Mouse (Mus musculus) hindbrain, embryonic 16.5 days (tissue): ENCODE data around the gene Tsc22d4. TPM values are rescaled to one million over a fixed set of nuclear protein-coding genes. Genes with fewer than 3 reads are reported as not detected.
"Not testable (repeated sequence)": the region's sequence is repeated elsewhere in the genome, so short reads cannot be mapped to it uniquely, and the experiment has no call there.

Experiments used
- ATAC-seq: fragments of 200-750 bp; cut with Nextera tagmentation; 2 replicates; pipeline ENCODE4 v1.8.0; 2017; ENCODE audit warnings: moderate TSS enrichment, moderate library complexity
- H3K27ac ChIP-seq: fragments of 300-500 bp; sonication (generic); 2 replicates; pipeline ENCODE4 v1.5.1; 2014; ENCODE audit warnings: low read depth, mild to moderate bottlenecking, control low read depth, low read length, moderate library complexity
- H3K27me3 ChIP-seq: fragments of 300-500 bp; sonication (generic); replicated peaks from 2 replicates; pipeline ENCODE4 v1.6.1; 2014; ENCODE audit warnings: low read length; ENCODE audit not compliant: control insufficient read depth, insufficient read depth
- H3K36me3 ChIP-seq: fragments of 300-500 bp; sonication (generic); 2 replicates; pipeline ENCODE4 v1.6.1; 2014; ENCODE audit warnings: mild to moderate bottlenecking, low read length, moderate library complexity, mixed read lengths; ENCODE audit not compliant: control insufficient read depth, insufficient read depth
- H3K4me1 ChIP-seq: fragments of 300-500 bp; sonication (generic); 2 replicates; pipeline ENCODE4 v1.6.1; 2014; ENCODE audit warnings: low read depth, low read length; ENCODE audit not compliant: control insufficient read depth, insufficient read depth
- H3K4me2 ChIP-seq: fragments of 300-500 bp; sonication (generic); 2 replicates; pipeline ENCODE4 v1.6.1; 2014; ENCODE audit warnings: mild to moderate bottlenecking, low read length, control low read depth, moderate library complexity
- H3K4me3 ChIP-seq: fragments of 300-500 bp; sonication (generic); 2 replicates; pipeline ENCODE4 v1.5.1; 2014; ENCODE audit warnings: mild to moderate bottlenecking, low read length, control low read depth, moderate library complexity
- H3K9ac ChIP-seq: fragments of 300-500 bp; sonication (generic); 2 replicates; pipeline ENCODE4 v1.6.1; 2014; ENCODE audit warnings: low read depth, mild to moderate bottlenecking, control low read depth, low read length, moderate library complexity
- H3K9me3 ChIP-seq: fragments of 300-500 bp; sonication (generic); 2 replicates; pipeline ENCODE4 v1.6.1; 2014; ENCODE audit warnings: mild to moderate bottlenecking, low read length, moderate library complexity; ENCODE audit not compliant: control insufficient read depth
- WGBS: fragments of 180-500 bp; shearing (Covaris S2); extraction: QIAGEN DNeasy Blood & Tissue Kit; methylation state at CpG from one replicate; pipeline ENCODE4 v1.1.7; 2014; 5-methylcytosine and 5-hydroxymethylcytosine counted together
- polyA plus RNA-seq: library from polyadenylated mRNA; unstranded; fragments of >200 nt; fragmentation: Nextera tagmentation; extraction: Ambion mirVana; gene quantifications from 2 replicates; pipeline ENCODE4 v1.2.1, GENCODE M21; 2015

Gene Tsc22d4
- polyA plus RNA-seq, 1 experiment from 2014 or later: 150 TPM

DNA sequence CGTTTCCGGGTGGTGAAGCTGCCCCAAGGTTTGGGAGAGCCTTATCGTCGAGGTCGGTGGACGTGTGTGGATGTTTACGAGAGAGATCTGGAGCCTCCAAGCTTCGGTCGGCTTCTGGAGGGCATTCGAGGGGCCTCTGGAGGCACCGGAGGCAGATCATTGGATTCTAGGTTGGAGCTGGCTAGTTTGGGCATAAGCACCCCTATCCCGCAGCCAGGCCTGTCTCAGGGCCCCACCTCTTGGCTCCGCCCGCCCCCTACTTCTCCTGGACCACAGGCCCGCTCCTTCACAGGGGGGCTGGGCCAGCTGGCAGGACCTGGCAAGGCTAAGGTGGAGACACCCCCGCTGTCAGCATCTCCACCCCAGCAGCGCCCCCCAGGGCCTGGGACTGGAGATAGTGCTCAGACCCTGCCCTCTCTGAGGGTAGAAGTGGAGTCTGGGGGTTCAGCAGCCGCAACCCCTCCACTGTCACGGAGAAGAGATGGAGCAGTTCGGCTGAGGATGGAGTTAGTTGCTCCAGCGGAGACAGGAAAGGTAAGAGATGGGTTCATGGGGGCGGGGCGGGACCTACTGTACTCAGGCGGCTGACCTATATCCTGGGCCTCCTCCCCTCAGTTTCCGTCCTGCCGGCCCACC lies 1.9 kb downstream of the Tsc22d4 start:
- 0 out of 2 replicates have a peak, but pooled peaks cover 3% of the 10 kb centered on the region for H3K36me3 ChIP-seq
- no peaks in the 10 kb centered on the region for H3K9me3 ChIP-seq
- ATAC-seq: 0 out of 2 replicates have a peak, but pooled peaks have one; percentile 29
- H3K4me1 ChIP-seq: peaks cover 29% of the 10 kb centered on the region
- 6% methylated on average over 26 of the region's 26 CpGs for WGBS
- H3K4me2 ChIP-seq: peak overlapping the region; percentile 96
- peak overlapping the region; percentile 75 for H3K9ac ChIP-seq
- peak overlapping the region; percentile 51 for H3K4me3 ChIP-seq
- no peaks in the 10 kb centered on the region for H3K27me3 ChIP-seq
- H3K27ac ChIP-seq: peak overlapping the region; percentile 88

DNA sequence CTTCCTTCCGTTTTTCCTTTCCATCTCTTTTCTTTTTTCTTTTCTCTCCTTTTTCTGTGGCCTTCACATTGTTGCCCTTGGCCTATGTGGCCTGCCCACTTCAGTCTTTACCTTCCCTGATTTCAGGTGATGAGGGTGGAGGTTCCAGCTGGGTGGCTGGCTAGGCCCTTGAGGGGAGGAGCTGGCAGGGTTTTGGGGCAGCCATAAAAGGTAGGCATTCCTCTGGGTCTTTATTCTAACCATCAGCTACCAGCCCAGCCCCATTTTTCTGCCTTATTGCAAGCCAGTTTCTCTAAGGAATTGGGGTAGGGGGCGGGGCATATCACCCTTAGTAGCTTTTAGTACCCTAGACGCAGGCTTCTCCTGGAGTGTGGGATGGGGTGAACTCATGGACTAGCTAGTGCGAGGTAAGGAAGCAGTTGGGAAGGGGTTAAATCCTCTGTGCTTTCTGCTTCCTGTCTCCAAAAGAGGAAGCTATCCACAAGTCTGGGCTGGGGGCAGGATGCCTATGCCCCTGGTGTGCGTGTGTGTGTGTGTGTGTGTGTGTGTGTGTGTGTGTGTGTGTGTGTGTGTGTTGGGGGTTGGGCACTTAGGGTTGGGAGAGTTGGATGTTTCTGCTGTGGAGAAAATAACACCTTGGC lies 2.7 kb downstream of the Tsc22d4 start:
- Histone ChIP-seq H3K27ac (0 out of 2 replicates have a peak overlapping the region, but pooled peaks have one; percentile 30), H3K4me1 (peaks cover 29% of the 10 kb centered on the region), H3K4me3 (peak overlapping the region; percentile 51), H3K4me2 (peak overlapping the region; percentile 96), H3K27me3 (no peaks in the 10 kb centered on the region), H3K9ac (peak overlapping the region; percentile 39), H3K9me3 (no peaks in the 10 kb centered on the region), H3K36me3 (0 out of 2 replicates have a peak, but pooled peaks cover 3% of the 10 kb centered on the region)
- WGBS: 32% methylated on average over 5 of the region's 5 CpGs
- ATAC-seq: no peak

DNA sequence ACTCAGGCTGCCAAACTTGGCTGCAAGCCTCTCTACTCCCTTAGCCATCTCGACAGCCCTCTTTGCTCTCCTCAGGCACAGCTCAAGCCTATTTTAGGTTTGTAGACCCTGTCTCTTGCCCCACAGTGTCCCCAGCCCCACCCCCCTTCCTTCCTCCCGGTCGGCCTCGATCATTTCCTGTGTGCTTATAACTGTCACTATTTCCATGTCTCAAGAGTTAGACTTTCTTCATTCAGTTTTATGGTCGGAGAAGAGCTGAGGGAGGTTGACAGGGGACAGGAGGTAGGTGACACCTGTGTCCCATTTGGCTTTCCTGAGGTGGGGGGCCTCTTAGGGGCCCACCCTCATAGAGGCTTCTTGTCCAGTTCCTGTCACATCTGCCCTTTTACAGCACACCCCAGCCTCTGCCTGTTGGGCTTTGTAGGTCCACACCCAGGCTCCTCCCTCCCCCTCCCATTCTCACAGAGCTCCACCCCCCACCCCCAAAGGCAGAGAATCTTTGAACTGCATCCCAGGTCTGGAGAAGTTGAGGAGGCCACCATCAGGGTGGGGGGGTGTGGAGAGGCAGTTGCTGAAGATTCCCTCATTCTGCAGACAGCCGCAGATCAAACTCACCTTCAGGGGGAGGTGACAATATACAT lies 3.8 kb downstream of the Tsc22d4 start:
- ATAC-seq: no peak
- 0 out of 2 replicates have a peak, but pooled peaks cover 3% of the 10 kb centered on the region for H3K36me3 ChIP-seq
- no peak overlapping the region for H3K9ac ChIP-seq
- peak overlapping the region; percentile 96; the same call in 1 of the 2 replicates for H3K4me2 ChIP-seq
- no peaks in the 10 kb centered on the region for H3K27me3 ChIP-seq
- peaks cover 29% of the 10 kb centered on the region for H3K4me1 ChIP-seq
- no peak overlapping the region for H3K4me3 ChIP-seq
- WGBS: 83% methylated on average over 6 of the region's 6 CpGs
- H3K27ac ChIP-seq: no peak overlapping the region
- H3K9me3 ChIP-seq: no peaks in the 10 kb centered on the region

DNA sequence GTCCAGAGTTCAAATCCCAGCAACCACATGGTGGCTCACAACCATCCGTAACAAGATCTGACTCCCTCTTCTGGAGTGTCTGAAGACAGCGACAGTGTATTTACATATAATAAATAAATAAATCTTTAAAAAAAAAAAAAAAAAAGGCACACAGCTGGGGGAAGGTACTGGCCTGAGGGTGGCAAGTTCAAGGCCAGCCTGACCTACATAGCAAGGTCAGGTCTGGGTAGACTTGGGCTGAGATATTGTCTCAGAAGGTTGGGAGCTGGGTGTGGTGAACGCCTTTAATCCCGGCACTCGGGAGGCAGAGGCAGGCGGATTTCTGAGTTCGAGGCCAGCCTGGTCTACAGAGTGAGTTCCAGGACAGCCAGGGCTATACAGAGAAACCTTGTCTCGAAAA lies 4.7 kb downstream of the Tsc22d4 start:
- not testable (repeated sequence) for H3K9me3 ChIP-seq, H3K9ac ChIP-seq, H3K27me3 ChIP-seq, ATAC-seq, H3K27ac ChIP-seq, H3K4me2 ChIP-seq, H3K36me3 ChIP-seq, H3K4me3 ChIP-seq
- WGBS: 85% methylated on average over 7 of the region's 8 CpGs
- H3K4me1 ChIP-seq: peaks cover 29% of the 10 kb centered on the region

DNA sequence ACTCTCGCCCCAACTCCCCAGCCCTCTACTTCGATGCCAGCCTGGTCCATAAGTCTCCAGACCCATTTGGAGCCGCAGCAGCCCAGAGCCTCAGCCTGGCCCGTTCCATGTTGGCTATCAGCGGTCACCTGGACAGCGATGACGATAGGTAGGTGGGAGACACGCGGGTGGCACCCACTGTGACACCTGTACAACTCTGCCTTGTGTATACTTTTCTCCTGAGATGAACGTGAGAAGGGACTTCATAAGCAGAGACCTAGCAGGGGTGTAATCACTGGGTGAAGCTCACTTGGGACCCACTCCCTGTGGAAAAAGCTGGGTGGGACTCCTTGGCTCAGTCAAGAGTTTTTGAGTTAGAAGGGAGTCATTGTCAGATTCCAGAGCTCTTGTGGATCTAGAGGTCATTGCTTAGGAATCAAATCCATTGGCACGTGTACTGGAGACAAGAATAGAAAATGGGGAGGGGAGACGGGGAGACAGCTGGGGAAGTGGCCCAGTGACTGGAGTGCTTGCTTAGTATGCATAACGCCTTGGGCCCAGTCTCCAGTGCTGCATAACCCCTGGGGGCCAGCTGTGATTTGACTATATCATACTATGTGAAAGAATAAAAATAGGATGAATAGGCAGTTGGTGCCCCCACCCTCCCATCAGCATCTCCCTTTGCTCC lies 5.8 kb downstream of the Tsc22d4 start:
- Histone ChIP-seq H3K36me3 (0 out of 2 replicates have a peak, but pooled peaks cover 3% of the 10 kb centered on the region), H3K27ac (no peak overlapping the region), H3K4me3 (no peak overlapping the region), H3K27me3 (no peaks in the 10 kb centered on the region), H3K4me1 (peaks cover 24% of the 10 kb centered on the region), H3K9ac (no peak overlapping the region), H3K9me3 (no peaks in the 10 kb centered on the region), H3K4me2 (no peak overlapping the region)
- 87% methylated on average over 13 of the region's 13 CpGs for WGBS
- no peak for ATAC-seq

DNA sequence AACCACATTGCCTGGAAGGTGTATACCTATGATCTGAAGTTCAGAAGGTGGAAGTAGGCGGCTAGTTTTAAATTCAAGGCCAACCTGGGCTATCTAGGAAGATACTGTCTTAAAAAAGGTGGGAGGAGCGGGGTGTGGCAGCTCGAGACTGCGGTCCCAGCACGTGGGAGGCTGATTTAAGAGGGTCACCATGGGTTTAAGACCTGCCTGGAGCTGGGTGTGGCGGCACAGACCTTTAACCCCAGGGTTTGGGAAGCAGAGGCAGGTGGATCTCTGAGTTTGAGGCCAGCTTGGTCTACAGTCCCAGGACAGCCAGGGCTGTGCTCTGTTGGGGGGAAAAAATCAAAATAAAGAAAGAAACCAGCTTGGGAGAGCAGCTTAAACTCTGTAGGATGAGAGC lies 6.5 kb downstream of the Tsc22d4 start:
- Histone ChIP-seq H3K27ac (no peak overlapping the region), H3K4me1 (peaks cover 21% of the 10 kb centered on the region), H3K36me3 (0 out of 2 replicates have a peak, but pooled peaks cover 3% of the 10 kb centered on the region), H3K4me2 (no peak overlapping the region), H3K9ac (no peak overlapping the region), H3K27me3 (no peaks in the 10 kb centered on the region), H3K4me3 (no peak overlapping the region), H3K9me3 (no peaks in the 10 kb centered on the region)
- WGBS: 91% methylated on average over 6 of the region's 6 CpGs
- no peak for ATAC-seq

DNA sequence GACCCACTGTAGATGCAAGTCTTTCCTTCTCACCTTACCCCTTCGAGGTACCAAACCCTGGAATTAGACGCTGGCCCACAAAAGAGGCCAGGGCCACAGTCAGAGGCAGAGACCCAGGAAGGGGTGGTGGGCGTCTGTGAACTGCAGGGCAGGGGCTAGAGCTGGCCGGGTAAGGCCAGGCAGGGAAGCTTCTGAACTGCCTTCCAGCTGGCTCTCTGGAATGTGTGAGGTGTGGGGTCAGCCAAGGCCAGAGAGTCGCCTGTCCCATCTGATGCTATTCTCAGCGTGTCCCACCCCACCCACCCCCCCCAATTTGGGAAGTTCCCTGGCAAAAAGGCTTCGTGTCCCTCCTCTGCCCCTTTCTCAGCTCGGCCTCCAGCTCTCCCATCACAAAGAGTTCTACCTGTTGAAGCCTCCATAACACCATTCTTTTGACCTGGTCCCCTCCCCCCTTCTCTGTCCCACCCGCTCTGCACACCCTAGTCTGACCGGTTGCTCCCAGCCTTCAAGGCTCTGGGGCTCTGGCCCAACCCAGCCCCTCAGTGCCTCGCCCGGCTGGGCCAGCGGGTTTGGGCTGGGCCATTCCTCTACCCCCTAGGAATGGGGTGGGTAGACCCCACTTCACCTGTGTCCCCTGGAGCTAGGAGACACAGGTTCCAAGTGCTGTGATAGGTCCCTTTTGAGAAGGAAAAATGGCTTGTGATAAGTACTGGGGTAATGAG lies 7.7 kb downstream of the Tsc22d4 start:
- H3K9ac ChIP-seq: no peak overlapping the region

DNA sequence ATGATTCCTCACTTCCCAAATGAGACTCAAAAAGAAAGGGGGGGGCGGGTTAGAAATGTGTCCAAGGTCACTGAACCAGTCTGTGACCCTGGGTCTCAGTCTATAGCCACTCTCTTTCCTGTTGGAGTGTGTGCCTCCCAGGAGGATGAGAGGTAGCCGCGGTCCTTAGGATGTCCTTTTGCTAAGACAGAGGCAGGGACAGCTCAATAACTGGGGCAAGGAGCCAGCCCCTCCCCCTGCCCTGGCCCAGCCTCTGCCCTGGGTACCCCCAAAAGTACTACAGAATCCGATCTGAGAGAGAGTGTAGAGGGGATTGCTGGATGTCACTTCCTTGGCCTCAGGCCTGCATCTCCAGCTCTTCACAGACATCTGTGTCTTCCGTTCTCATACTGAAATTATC lies 9.9 kb downstream of the Tsc22d4 start:
- H3K27ac ChIP-seq: no peak overlapping the region
- no peaks in the 10 kb centered on the region for H3K27me3 ChIP-seq
- H3K4me3 ChIP-seq: no peak overlapping the region
- no peak overlapping the region for H3K4me2 ChIP-seq
- no peak overlapping the region for H3K9ac ChIP-seq
- H3K36me3 ChIP-seq: peaks cover 3% of the 10 kb centered on the region; the same call in 1 of the 2 replicates
- ATAC-seq: no peak
- 77% methylated on average over 5 of the region's 5 CpGs for WGBS
- H3K9me3 ChIP-seq: no peaks in the 10 kb centered on the region
- H3K4me1 ChIP-seq: peaks cover 5% of the 10 kb centered on the region

More for the DNA sequence above, 7.7 kb downstream of the Tsc22d4 start:
- Histone ChIP-seq H3K27me3 (no peaks in the 10 kb centered on the region), H3K9me3 (no peaks in the 10 kb centered on the region), H3K4me3 (no peak overlapping the region), H3K27ac (no peak overlapping the region), H3K36me3 (0 out of 2 replicates have a peak, but pooled peaks cover 3% of the 10 kb centered on the region), H3K4me1 (peaks cover 16% of the 10 kb centered on the region), H3K4me2 (no peak overlapping the region)
- 90% methylated on average over 10 of the region's 13 CpGs for WGBS
- ATAC-seq: no peak
